Mouse (Mus musculus) cerebellum, postnatal 14 days (tissue): ENCODE data around the gene Cfap206.
A peak's percentile ranks its signal among the peaks of the same experiment; 100 is the strongest.
"Not testable (repeated sequence)": the region's sequence is repeated elsewhere in the genome, so short reads cannot be mapped to it uniquely, and the experiment has no call there.

Experiments used
- DNase-seq, 2 experiments: peaks; one replicate each; pipeline ENCODE4 v3.0.0; 2021; ENCODE audit warnings: mixed read lengths in 2 of 2

Gene Cfap206

GRCm38 (mm10) chr4:34729851-34730341 is at the start of gene Cfap206:
Cfap206 (minus strand) TSS chr4:34730206.
- DNase-seq: peak; percentile 71 to 74

- DNase-seq: peak; percentile 97
These were observed 47.9 kb upstream of the Cfap206 start, which contains the start of gene Smim8 for GRCm38 (mm10) chr4:34777677-34778527. Smim8 (minus strand) TSS chr4:34778423.

GRCm38 (mm10) chr4:34771652-34772371 is 41.8 kb upstream of the Cfap206 start:
- no peak for DNase-seq

- DNase-seq: no peak
These were observed 26.2 kb upstream of the Cfap206 start, which contains the start of gene Gm136 for GRCm38 (mm10) chr4:34756163-34756562. Gm136 (minus strand) TSS chr4:34756263.

GRCm38 (mm10) chr4:34749236-34749635 is 19.2 kb upstream of the Cfap206 start:
- DNase-seq: peak; percentile 29

- DNase-seq: no peak
These were observed 4.5 kb upstream of the Cfap206 start for GRCm38 (mm10) chr4:34734461-34734860.

- DNase-seq: not testable (repeated sequence)
These were observed 3.4 kb upstream of the Cfap206 start for GRCm38 (mm10) chr4:34733415-34733814.

GRCm38 (mm10) chr4:34725710-34726109 is 4.3 kb downstream of the Cfap206 start:
- DNase-seq: not testable (repeated sequence)

- DNase-seq: no peak
These were observed 5.7 kb downstream of the Cfap206 start for GRCm38 (mm10) chr4:34724306-34724705.

GRCm38 (mm10) chr4:34723186-34723585 is 6.8 kb downstream of the Cfap206 start:
- no peak for DNase-seq

GRCm38 (mm10) chr4:34720127-34720895 is 9.7 kb downstream of the Cfap206 start:
- no peak for DNase-seq

GRCm38 (mm10) chr4:34719421-34719820 is 10.6 kb downstream of the Cfap206 start:
- no peak for DNase-seq

GRCm38 (mm10) chr4:34715062-34715461 is 14.9 kb downstream of the Cfap206 start:
- no peak for DNase-seq

GRCm38 (mm10) chr4:34708127-34708526 is 21.9 kb downstream of the Cfap206 start:
- no peak for DNase-seq

GRCm38 (mm10) chr4:34707248-34707647 is 22.8 kb downstream of the Cfap206 start:
- DNase-seq: no peak

GRCm38 (mm10) chr4:34703029-34703428 is 27.0 kb downstream of the Cfap206 start:
- no peak for DNase-seq

GRCm38 (mm10) chr4:34702231-34702630 is 27.8 kb downstream of the Cfap206 start:
- DNase-seq: no peak

- DNase-seq: peak; percentile 57 to 80
These were observed 28.5 kb downstream of the Cfap206 start for GRCm38 (mm10) chr4:34701528-34701927.

GRCm38 (mm10) chr4:34688021-34688420 is 42.0 kb downstream of the Cfap206 start:
- DNase-seq: no peak

- DNase-seq: peak; percentile 97
These were observed 43.0 kb downstream of the Cfap206 start, which contains the start of gene Slc35a1 for GRCm38 (mm10) chr4:34686874-34687567. Slc35a1 (minus strand) TSS chr4:34687438.

- peak in 1 of 2 experiments; percentile 26 for DNase-seq
These were observed 49.5 kb downstream of the Cfap206 start for GRCm38 (mm10) chr4:34680530-34680929.

GRCm38 (mm10) chr4:34673721-34674120 is 56.3 kb downstream of the Cfap206 start:
- DNase-seq: peak; percentile 19 to 28
